Mouse (Mus musculus) limb, embryonic 12.5 days (tissue): ENCODE results near the gene Dnajc5. TPM values are rescaled to one million over a fixed set of nuclear protein-coding genes. Genes with fewer than 3 reads are reported as not detected.

Source experiments
- ATAC-seq: fragments of 200-750 bp; cut with Nextera tagmentation; 2 replicates; pipeline ENCODE4 v1.8.0; 2017; ENCODE audit warnings: low read depth, moderate TSS enrichment; ENCODE audit not compliant: insufficient number of reproducible peaks, insufficient read depth, low FRiP score, low TSS enrichment
- H3K27ac ChIP-seq: fragments of 300-500 bp; sonication (generic); 2 replicates; pipeline ENCODE4 v1.5.1; 2016; ENCODE audit warnings: mild to moderate bottlenecking, moderate library complexity
- H3K27me3 ChIP-seq: fragments of 300-500 bp; sonication (generic); 2 replicates; pipeline ENCODE4 v1.6.1; 2016; ENCODE audit warnings: mild to moderate bottlenecking, moderate library complexity
- H3K36me3 ChIP-seq: fragments of 300-500 bp; sonication (generic); 2 replicates; pipeline ENCODE4 v1.6.1; 2016; ENCODE audit warnings: mild to moderate bottlenecking, moderate library complexity
- H3K4me1 ChIP-seq: fragments of 300-500 bp; sonication (generic); replicated peaks from 2 replicates; pipeline ENCODE4 v1.6.1; 2016
- H3K4me2 ChIP-seq: fragments of 300-500 bp; sonication (generic); 2 replicates; pipeline ENCODE4 v1.6.1; 2016; ENCODE audit warnings: mild to moderate bottlenecking, moderate library complexity
- H3K4me3 ChIP-seq: fragments of 300-500 bp; sonication (generic); replicated peaks from 2 replicates; pipeline ENCODE4 v1.5.1; 2016; ENCODE audit warnings: mild to moderate bottlenecking
- H3K9ac ChIP-seq: fragments of 300-500 bp; sonication (generic); replicated peaks from 2 replicates; pipeline ENCODE4 v1.6.1; 2016; ENCODE audit warnings: mild to moderate bottlenecking, moderate library complexity
- H3K9me3 ChIP-seq: fragments of 300-500 bp; sonication (generic); 2 replicates; pipeline ENCODE4 v1.6.1; 2016; ENCODE audit warnings: mild to moderate bottlenecking, moderate library complexity
- WGBS: fragments of 180-500 bp; shearing (Covaris S2); methylation state at CpG from one replicate; pipeline ENCODE4 v1.1.7; 2016; 5-methylcytosine and 5-hydroxymethylcytosine counted together
- polyA plus RNA-seq: library from polyadenylated mRNA; unstranded; fragments of >200 nt; fragmentation: Nextera tagmentation; extraction: Ambion mirVana; gene quantifications from 2 replicates; pipeline ENCODE4 v1.2.1, GENCODE M21; 2016

The Dnajc5 gene
- polyA plus RNA-seq, 1 experiment from 2014 or later, result 90.6 TPM

- H3K4me1 ChIP-seq, result peaks cover 8% of the 10 kb centered on the region
- H3K4me2 ChIP-seq, result peak overlapping the region; percentile 90
- no peak for ATAC-seq
- peak overlapping the region; percentile 77 for H3K4me3 ChIP-seq
- H3K9ac ChIP-seq, result no peak overlapping the region
- no peak overlapping the region; the same call in 1 of the 2 replicates for H3K27ac ChIP-seq
- H3K36me3 ChIP-seq, result peaks cover 44% of the 10 kb centered on the region
- H3K9me3 ChIP-seq, result no peaks in the 10 kb centered on the region
- WGBS, result 80% methylated on average over 2 of the region's 2 CpGs
- H3K27me3 ChIP-seq, result no peaks in the 10 kb centered on the region
Measured at GRCm38 (mm10) chr2:181582358-181582757, 62.1 kb downstream of the Dnajc5 start.

GRCm38 (mm10) chr2:181582939-181583338 lies 62.7 kb downstream of the Dnajc5 start:
- no peak overlapping the region for H3K9ac ChIP-seq
- H3K27me3 ChIP-seq, result no peaks in the 10 kb centered on the region
- H3K27ac ChIP-seq, result no peak overlapping the region
- WGBS, result 87% methylated on average over 1 of the region's 1 CpGs
- H3K9me3 ChIP-seq, result no peaks in the 10 kb centered on the region
- ATAC-seq, result no peak
- peaks cover 8% of the 10 kb centered on the region for H3K4me1 ChIP-seq
- H3K4me2 ChIP-seq, result no peak overlapping the region
- no peak overlapping the region for H3K4me3 ChIP-seq
- peaks cover 50% of the 10 kb centered on the region for H3K36me3 ChIP-seq

GRCm38 (mm10) chr2:181583460-181584257 lies 63.4 kb downstream of the Dnajc5 start:
- no peak overlapping the region for H3K4me2 ChIP-seq
- H3K36me3 ChIP-seq, result peaks cover 57% of the 10 kb centered on the region
- ATAC-seq, result no peak
- H3K27ac ChIP-seq, result no peak overlapping the region
- H3K4me1 ChIP-seq, result peaks cover 8% of the 10 kb centered on the region
- WGBS, result 89% methylated on average over 3 of the region's 3 CpGs
- no peak overlapping the region for H3K4me3 ChIP-seq
- H3K27me3 ChIP-seq, result no peaks in the 10 kb centered on the region
- no peaks in the 10 kb centered on the region for H3K9me3 ChIP-seq
- no peak overlapping the region for H3K9ac ChIP-seq

- Histone ChIP-seq H3K4me1 (peaks cover 8% of the 10 kb centered on the region), H3K4me3 (no peak within 1 kb of the TSS), H3K4me2 (no peak within 1 kb of the TSS), H3K9me3 (no peaks in the 10 kb centered on the region), H3K9ac (no peak within 1 kb of the TSS), H3K27me3 (no peaks in the 10 kb centered on the region), H3K36me3 (peaks cover 66% of the 10 kb centered on the region), H3K27ac (no peak within 1 kb of the TSS)
- ATAC-seq, result no peak
- 84% methylated on average over 4 of the region's 4 CpGs for WGBS
Measured at GRCm38 (mm10) chr2:181584411-181584942, 64.2 kb downstream of the Dnajc5 start, which contains the start of gene Uckl1. TSS of gene Uckl1 (minus strand) at chr2:181584892.

GRCm38 (mm10) chr2:181585506-181585905 lies 65.2 kb downstream of the Dnajc5 start:
- Histone ChIP-seq H3K4me3 (no peak overlapping the region), H3K9ac (no peak overlapping the region), H3K27ac (no peak overlapping the region), H3K36me3 (peaks cover 76% of the 10 kb centered on the region), H3K4me1 (peaks cover 4% of the 10 kb centered on the region), H3K4me2 (no peak overlapping the region), H3K9me3 (no peaks in the 10 kb centered on the region), H3K27me3 (no peaks in the 10 kb centered on the region)
- ATAC-seq, result no peak
- 86% methylated on average over 5 of the region's 5 CpGs for WGBS

DNA sequence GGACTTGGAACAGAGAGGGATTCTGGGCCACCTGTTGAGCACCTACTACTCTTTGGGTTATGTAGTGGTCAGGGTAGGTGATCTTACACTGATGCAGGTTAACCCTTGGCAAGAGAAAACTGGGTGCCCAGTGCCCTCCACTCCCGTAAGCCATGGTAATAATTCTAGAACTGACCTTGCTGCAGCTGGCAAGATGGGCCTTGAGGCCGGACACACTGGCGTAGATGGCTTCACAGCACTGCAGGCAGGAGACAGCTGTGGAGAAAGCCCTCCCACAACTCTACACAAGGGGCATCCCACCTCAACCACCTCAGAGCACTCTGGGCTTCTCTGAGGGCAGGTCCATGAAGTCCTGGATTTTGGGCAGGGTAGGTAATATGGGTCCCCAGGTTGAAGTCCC lies 65.8 kb downstream of the Dnajc5 start:
- Histone ChIP-seq H3K27me3 (no peaks in the 10 kb centered on the region), H3K9ac (no peak overlapping the region), H3K9me3 (no peaks in the 10 kb centered on the region), H3K36me3 (peaks cover 80% of the 10 kb centered on the region), H3K4me1 (peaks cover 5% of the 10 kb centered on the region), H3K27ac (no peak overlapping the region), H3K4me2 (no peak overlapping the region), H3K4me3 (no peak overlapping the region)
- ATAC-seq, result no peak
- WGBS, result 91% methylated on average over 3 of the region's 3 CpGs

GRCm38 (mm10) chr2:181587796-181588195 lies 67.5 kb downstream of the Dnajc5 start:
- peaks cover 80% of the 10 kb centered on the region for H3K36me3 ChIP-seq
- no peaks in the 10 kb centered on the region for H3K9me3 ChIP-seq
- 84% methylated on average over 6 of the region's 6 CpGs for WGBS
- no peaks in the 10 kb centered on the region for H3K27me3 ChIP-seq
- no peak overlapping the region for H3K27ac ChIP-seq
- no peak for ATAC-seq
- peaks cover 13% of the 10 kb centered on the region for H3K4me1 ChIP-seq
- H3K9ac ChIP-seq, result no peak overlapping the region
- H3K4me3 ChIP-seq, result no peak overlapping the region
- H3K4me2 ChIP-seq, result no peak overlapping the region

DNA sequence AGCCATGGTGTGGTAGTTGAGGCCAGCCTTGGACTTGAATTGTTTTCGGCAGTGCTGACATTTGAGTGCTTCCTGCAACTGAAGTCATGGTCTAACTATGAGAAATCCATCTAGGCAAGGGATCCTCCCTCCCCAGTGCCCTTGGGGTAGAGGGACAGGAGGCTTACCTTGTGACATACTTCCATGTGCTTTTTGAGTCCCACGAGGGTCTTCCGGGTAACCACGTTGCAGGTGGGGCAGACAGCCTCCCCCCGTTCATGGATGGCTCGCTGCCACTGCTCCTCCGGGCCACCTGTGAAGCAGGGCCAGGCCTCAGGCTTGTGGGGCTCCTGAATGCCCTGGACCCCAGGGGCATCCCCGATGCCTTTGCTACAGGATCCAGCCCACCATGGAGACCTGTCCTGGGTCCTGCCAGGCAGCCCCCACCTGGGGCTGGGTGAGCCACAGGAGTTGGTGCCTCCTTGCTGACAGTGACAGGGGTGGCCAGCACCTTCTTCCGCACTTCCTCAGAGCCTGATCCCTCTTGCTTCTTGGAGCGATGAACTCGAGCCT lies 68.0 kb downstream of the Dnajc5 start:
- no peak overlapping the region for H3K4me3 ChIP-seq
- H3K9ac ChIP-seq, result no peak overlapping the region
- H3K27me3 ChIP-seq, result no peaks in the 10 kb centered on the region
- H3K9me3 ChIP-seq, result no peaks in the 10 kb centered on the region
- H3K27ac ChIP-seq, result no peak overlapping the region
- 91% methylated on average over 11 of the region's 11 CpGs for WGBS
- peaks cover 75% of the 10 kb centered on the region for H3K36me3 ChIP-seq
- ATAC-seq, result no peak
- peaks cover 17% of the 10 kb centered on the region for H3K4me1 ChIP-seq
- no peak overlapping the region for H3K4me2 ChIP-seq

DNA sequence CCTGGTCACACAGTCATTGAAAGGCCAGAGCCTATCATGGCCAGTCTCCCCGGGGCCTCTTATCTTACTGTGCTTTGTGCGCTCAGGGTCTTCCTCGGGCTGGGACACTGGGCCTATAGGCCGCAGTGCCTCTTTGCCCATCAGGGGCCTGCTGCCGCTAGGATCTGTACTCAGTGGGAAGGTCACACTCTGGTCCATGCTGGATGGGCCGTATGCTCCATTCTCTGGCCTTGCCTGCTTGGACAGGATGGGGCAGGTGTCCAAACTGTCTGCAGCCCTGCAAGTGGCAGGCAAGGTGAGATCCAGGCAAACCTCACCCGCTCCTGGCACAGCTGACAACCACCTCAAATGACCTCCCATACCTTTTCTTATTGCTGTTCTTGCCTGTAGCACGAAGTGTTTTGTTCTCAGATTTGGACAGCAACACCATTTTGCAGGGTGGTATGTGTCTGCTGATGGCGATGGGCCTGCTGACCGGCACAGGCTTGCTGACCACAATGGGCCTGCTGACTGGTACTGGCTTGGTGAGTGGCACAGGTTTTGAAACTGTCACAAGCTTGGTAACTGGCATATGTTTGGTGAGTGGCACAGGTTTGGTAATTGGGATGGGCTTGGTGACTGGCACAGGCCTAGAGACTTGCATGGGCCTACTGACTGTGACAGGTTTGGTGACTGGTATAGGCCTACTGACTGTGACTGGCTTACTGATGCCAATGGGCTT lies 68.9 kb downstream of the Dnajc5 start:
- Histone ChIP-seq H3K4me3 (no peak overlapping the region), H3K27ac (no peak overlapping the region), H3K9me3 (no peaks in the 10 kb centered on the region), H3K9ac (no peak overlapping the region; the same call in 1 of the 2 replicates), H3K4me1 (peaks cover 17% of the 10 kb centered on the region), H3K36me3 (peaks cover 67% of the 10 kb centered on the region), H3K27me3 (no peaks in the 10 kb centered on the region), H3K4me2 (no peak overlapping the region)
- WGBS, result 94% methylated on average over 10 of the region's 10 CpGs
- no peak for ATAC-seq

DNA sequence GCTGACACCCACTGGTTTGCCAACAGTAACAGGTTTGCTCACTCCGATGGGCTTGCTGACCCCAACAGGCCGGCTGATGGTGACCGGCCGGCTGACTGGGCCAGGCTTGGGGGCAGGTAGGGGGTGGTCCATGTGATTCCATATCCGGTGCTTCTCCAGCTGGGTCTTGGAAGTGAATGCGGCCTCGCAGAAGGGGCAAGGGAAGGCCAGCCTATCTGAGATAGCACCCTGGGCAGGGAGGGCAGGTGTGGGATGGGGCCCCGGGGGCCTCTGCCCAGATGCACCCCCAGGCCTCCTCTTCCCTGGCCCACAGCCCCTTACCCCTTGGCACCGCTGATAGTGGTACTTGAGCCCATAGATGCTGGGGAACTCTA lies 69.4 kb downstream of the Dnajc5 start:
- Histone ChIP-seq H3K27me3 (no peaks in the 10 kb centered on the region), H3K4me2 (no peak overlapping the region), H3K27ac (no peak overlapping the region), H3K4me3 (no peak overlapping the region), H3K4me1 (peaks cover 17% of the 10 kb centered on the region), H3K9me3 (no peaks in the 10 kb centered on the region), H3K36me3 (peaks cover 62% of the 10 kb centered on the region), H3K9ac (no peak overlapping the region)
- no peak for ATAC-seq
- WGBS, result 95% methylated on average over 9 of the region's 9 CpGs

GRCm38 (mm10) chr2:181590471-181590870 lies 70.2 kb downstream of the Dnajc5 start:
- no peak overlapping the region for H3K4me2 ChIP-seq
- no peaks in the 10 kb centered on the region for H3K27me3 ChIP-seq

More at GRCm38 (mm10) chr2:181590471-181590870, 70.2 kb downstream of the Dnajc5 start:
- H3K9ac ChIP-seq, result 0 out of 2 replicates have a peak overlapping the region, but pooled peaks have one; percentile 8
- no peak overlapping the region for H3K4me3 ChIP-seq
- peaks cover 54% of the 10 kb centered on the region for H3K36me3 ChIP-seq
- no peak for ATAC-seq
- H3K9me3 ChIP-seq, result no peaks in the 10 kb centered on the region
- H3K27ac ChIP-seq, result no peak overlapping the region
- WGBS, result 93% methylated on average over 5 of the region's 5 CpGs
- peaks cover 17% of the 10 kb centered on the region for H3K4me1 ChIP-seq
